Mouse (Mus musculus): ENCODE measurements around the gene Rpl3l.
"Not testable (repeated sequence)": the region's sequence is repeated elsewhere in the genome, so short reads cannot be mapped to it uniquely, and the experiment has no call there.

Rpl3l gene

GRCm38 (mm10) chr17:24727618-24728017 is at the start of gene Rpl3l:
Rpl3l (plus strand) TSS chr17:24727820.
- no peak for DNase-seq

- peak; percentile 72 for DNase-seq
These were observed 41.1 kb upstream of the Rpl3l start for GRCm38 (mm10) chr17:24686514-24686913.

- DNase-seq: peak; percentile 63
These were observed 40.4 kb upstream of the Rpl3l start for GRCm38 (mm10) chr17:24687146-24687595.

- DNase-seq: no peak
These were observed 40.0 kb upstream of the Rpl3l start for GRCm38 (mm10) chr17:24687599-24687998.

DNA sequence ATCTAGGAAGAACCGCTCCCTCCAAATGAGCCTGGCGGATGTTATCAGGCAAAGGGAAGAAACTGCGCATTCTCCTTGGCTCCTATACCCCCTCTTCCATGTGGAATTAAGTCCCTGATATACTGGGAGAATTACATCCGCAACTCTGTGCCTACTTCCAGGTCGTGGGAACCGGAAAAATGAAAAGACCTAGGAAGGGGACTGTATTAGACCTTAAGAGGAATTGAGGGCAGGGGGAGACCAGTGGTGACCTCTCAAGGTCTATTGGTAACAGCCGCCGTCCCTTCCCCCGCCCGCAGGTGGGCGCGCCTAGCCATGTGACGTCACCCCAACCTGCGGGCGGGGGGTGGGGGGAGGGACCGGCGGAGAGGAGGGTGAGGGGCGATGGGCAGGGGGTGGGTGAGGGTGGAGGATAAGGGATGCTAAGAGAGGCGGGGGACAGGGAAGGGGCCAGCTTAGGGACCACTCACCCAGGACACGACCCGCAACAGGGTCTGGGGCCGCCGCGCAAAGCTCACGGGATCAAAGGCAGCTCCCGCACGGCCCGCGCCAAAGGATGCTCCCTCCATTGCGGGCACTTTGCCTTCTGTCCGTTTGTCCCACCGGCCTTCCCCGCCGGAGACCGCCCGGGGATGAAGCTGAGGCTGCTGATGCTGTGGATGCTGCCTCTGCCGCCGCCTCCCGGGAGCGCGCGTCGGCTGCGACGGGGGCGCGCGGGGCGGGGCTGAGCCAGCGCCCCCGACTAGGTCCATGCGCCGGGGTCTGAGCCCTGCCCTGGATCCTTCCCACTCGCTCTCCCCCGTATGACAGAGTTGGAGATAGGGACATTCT is 38.2 kb upstream of the Rpl3l start, which contains the start of gene Syngr3:
Gene Syngr3, minus strand, starts transcription at position 705 of the 831 bp plus-strand sequence.
- peak; percentile 60 for DNase-seq

DNA sequence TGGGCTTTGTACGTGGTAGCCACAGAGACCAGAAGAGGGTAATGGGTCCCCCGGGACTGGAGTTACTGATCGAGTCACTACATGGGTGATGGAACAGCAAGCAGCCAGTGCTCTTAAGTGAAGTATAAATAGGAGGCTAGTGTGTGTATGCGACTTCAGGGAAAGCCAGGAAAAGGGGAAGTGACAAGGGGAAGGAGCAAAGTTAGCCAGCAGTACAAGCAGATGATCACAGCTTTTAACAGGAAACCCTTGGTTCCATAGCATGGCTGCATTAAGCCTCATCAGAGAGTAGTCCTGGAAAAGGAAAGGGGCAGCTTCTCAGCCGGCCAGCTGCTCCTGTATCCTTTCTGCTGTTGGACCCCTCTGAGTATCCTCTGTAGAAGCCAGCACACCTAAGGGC is 35.2 kb upstream of the Rpl3l start:
- no peak for DNase-seq

- no peak for DNase-seq
These were observed 32.2 kb upstream of the Rpl3l start for GRCm38 (mm10) chr17:24695326-24696010.

DNA sequence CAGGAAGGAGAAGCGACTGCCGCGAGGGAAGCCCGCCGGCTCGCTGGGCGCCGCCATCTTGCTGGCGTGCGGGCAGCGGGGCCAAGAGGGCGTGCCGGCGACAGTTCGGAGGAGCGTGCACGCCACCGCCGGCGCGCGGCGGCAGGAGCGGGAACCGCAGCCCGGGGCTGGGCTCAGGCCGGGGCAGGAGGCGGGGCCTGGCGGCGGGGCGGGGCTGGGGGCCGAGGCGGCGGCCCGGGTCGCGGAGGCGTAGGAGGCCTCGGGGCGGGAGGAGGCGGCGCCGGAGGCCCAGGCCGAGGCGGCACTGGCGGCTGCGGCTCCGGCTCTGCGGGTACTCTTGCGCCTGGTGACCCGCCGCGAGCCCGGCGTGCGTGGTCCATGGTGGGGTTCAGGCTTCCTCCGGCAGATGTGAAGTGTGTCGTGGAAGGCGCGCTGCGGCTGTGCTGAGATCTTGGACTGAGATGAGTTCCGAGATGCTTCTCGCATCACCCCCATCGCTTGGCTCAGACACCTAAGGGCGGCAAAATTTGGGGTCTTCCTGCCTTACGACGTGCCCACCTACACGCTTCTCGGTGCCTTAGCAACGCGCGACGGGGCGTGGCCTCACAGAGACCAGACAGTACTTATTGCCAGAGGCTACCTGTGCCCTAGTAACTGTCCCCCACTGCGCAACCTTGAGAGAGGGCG is 31.5 kb upstream of the Rpl3l start, which contains the start of the genes Gfer and Noxo1:
Gene Gfer, minus strand, starts transcription at position 146 of the 687 bp plus-strand sequence.
Gene Noxo1, plus strand, starts transcription at position 224 of the 687 bp plus-strand sequence.
- DNase-seq: peak; percentile 94

- DNase-seq: peak; percentile 41
These were observed 29.6 kb upstream of the Rpl3l start for GRCm38 (mm10) chr17:24697985-24698384.

GRCm38 (mm10) chr17:24698715-24699114 is 28.9 kb upstream of the Rpl3l start:
- DNase-seq: no peak

- no peak for DNase-seq
These were observed 28.1 kb upstream of the Rpl3l start for GRCm38 (mm10) chr17:24699473-24699872.

DNA sequence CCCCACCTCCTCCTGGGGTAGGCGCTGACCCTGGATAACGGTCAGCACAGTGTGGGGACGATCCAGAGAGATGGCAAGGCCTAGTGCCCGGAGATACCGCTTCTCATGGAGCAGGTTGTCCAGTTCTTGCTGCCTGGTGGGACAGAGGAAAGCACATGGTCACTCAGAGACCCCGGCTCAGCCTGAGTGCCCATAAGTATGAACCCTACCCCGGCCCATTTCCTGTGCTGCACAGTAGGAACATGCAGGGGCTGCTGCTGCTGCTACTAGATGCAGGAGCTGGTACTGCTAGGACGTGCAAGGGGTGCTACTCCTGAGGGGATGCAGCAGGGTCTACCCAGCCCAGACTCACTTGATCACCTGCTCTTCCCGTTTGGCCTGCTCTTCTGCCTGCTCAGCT is 26.4 kb upstream of the Rpl3l start:
- DNase-seq: no peak

- DNase-seq: no peak
These were observed 21.8 kb upstream of the Rpl3l start for GRCm38 (mm10) chr17:24705821-24706220.

DNA sequence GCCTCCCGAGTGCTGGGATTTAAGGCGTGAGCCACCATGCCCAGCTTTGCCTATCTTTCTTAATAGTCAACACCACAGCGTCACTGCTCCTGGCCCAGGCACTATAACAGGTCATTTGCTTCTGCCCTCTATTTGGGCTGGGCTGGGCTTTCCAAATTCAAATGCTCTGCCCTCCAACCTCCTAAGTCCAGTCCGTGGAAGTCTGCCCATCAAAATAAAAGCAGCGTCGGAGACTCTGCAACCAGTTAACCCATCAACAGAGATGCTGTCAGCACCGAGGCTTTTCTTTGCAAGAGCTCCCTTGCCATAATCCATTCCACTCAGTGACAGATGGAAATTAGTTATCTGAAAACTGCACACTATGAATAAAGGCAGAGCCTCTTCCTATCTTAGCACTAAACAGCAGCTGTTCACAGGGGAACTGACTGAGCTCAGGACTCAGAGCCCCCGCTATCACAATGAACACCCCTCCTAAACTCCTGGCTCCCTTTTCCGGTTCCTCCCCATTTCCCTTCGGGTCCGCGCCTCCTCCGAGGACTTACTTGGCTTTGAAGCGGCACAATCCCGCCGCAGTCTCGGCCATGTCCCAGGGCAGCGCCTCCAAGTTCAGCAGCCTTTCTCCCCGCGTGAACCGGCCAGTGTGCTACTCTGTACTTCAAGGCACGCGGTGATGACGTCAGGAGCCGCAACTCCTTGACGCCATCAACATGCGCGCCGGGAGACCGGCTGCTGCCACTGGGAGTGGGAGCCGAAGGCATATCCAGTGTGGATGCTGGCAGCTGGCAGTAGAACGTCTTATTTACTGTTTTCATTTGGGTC is 20.4 kb upstream of the Rpl3l start, which contains the start of gene Tbl3:
Gene Tbl3, minus strand, starts transcription at position 679 of the 819 bp plus-strand sequence.
- DNase-seq: peak; percentile 97

GRCm38 (mm10) chr17:24707801-24708425 is 19.7 kb upstream of the Rpl3l start:
- DNase-seq: peak; percentile 41

GRCm38 (mm10) chr17:24708646-24709045 is 19.0 kb upstream of the Rpl3l start:
- peak; percentile 47 for DNase-seq

DNA sequence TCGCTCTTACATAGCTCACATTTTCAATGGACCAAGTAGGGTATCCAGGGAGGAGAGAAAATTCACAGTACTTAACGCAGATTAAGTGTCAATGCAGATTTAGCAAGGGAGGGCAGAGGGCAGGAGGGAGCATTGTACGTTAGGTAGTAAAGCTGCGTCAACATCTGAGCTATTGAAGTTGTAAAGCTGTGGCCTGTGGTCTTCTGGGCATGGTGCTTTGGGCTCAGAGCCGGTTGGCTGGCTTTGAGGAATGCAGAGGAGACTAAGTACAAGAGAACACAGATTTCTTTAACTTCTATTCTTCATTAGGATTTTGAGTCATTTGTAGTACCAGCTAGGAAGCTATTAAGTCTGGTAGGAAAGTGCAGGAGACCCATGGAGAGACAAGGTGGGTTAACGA is 12.1 kb upstream of the Rpl3l start:
- DNase-seq: no peak

- DNase-seq: no peak
These were observed 11.4 kb upstream of the Rpl3l start for GRCm38 (mm10) chr17:24716166-24716682.

DNA sequence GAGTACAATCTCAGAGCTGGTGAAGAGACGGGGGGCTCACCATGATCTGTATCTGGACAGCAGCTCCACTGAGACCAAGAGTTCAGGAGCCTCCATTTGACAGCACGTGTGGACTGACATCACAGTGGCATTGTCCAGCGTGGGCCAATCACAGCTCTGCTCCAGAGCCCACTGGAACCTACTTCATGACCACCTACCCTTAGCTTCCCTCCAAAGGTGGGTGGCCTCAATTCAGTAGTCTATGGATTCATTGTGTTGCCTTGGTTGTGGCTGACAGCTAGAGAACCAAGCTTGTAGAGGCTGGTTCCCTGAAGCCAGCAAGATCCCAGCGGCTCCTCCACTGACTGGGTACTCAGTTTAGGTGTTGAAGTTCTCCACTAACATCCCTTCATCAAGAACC is 9.7 kb upstream of the Rpl3l start, which contains the start of the genes Rnf151 and Rps2:
Gene Rnf151, minus strand, starts transcription at position 121 of the 400 bp plus-strand sequence.
Gene Rps2, plus strand, starts transcription at position 174 of the 400 bp plus-strand sequence.
- no peak for DNase-seq

GRCm38 (mm10) chr17:24718938-24719337 is 8.7 kb upstream of the Rpl3l start:
- not testable (repeated sequence) for DNase-seq

Data from embryo, embryonic 11 days (tissue).